Mouse (Mus musculus) liver, postnatal 0 days (tissue): ENCODE results near the gene Klhl22. TPM values are rescaled to one million over a fixed set of nuclear protein-coding genes. Genes with fewer than 3 reads are reported as not detected.
A peak's percentile ranks its signal among the peaks of the same experiment; 100 is the strongest.

Source experiments
- ATAC-seq: fragments of 200-750 bp; cut with Nextera tagmentation; 2 replicates; pipeline ENCODE4 v1.8.0; 2017; ENCODE audit warnings: mild to moderate bottlenecking, moderate library complexity
- DNase-seq: peaks from one replicate; pipeline ENCODE4 v3.0.0-alpha.2; 2016
- H3K27ac ChIP-seq: fragments of 300-500 bp; sonication (generic); 2 replicates; pipeline ENCODE4 v1.5.1; 2014; ENCODE audit warnings: antibody characterized with exemption, moderate library complexity, mild to moderate bottlenecking, low read depth
- H3K27me3 ChIP-seq: fragments of 300-500 bp; sonication (generic); 2 replicates; pipeline ENCODE4 v1.6.1; 2014; ENCODE audit warnings: low read length, control low read depth, mixed read lengths; ENCODE audit not compliant: insufficient read depth
- H3K36me3 ChIP-seq: fragments of 300-500 bp; sonication (generic); replicated peaks from 2 replicates; pipeline ENCODE4 v1.6.1; 2014; ENCODE audit warnings: mild to moderate bottlenecking, control low read depth, low read length, moderate library complexity, mixed read lengths; ENCODE audit not compliant: insufficient read depth
- H3K4me1 ChIP-seq: fragments of 300-500 bp; sonication (generic); 2 replicates; pipeline ENCODE4 v1.6.1; 2014; ENCODE audit warnings: antibody characterized with exemption, mild to moderate bottlenecking, control low read depth; ENCODE audit not compliant: insufficient read depth
- H3K4me2 ChIP-seq: fragments of 300-500 bp; sonication (generic); 2 replicates; pipeline ENCODE4 v1.6.1; 2014; ENCODE audit warnings: low read depth, mild to moderate bottlenecking, low read length, moderate library complexity, mixed read lengths
- H3K4me3 ChIP-seq: fragments of 300-500 bp; sonication (generic); 2 replicates; pipeline ENCODE4 v1.5.1; 2014; ENCODE audit warnings: low read depth, low read length
- H3K9ac ChIP-seq: fragments of 300-500 bp; sonication (generic); replicated peaks from 2 replicates; pipeline ENCODE4 v1.6.1; 2014; ENCODE audit warnings: mild to moderate bottlenecking, moderate library complexity
- H3K9me3 ChIP-seq: fragments of 300-500 bp; sonication (generic); 2 replicates; pipeline ENCODE4 v1.6.1; 2016; ENCODE audit warnings: mild to moderate bottlenecking, control low read depth, low read length, mixed read lengths
- CTCF ChIP-seq: sonication (generic); IDR thresholded peaks from 2 replicates; pipeline ENCODE4 v1.5.1; 2016; ENCODE audit warnings: antibody characterized with exemption, low read depth
- EP300 ChIP-seq: IDR thresholded peaks from 2 replicates; pipeline ENCODE4 v1.6.1; 2016; ENCODE audit warnings: antibody characterized with exemption, low read depth, mild to moderate bottlenecking
- WGBS: fragments of 180-500 bp; shearing (Covaris S2); extraction: QIAGEN DNeasy Blood & Tissue Kit; methylation state at CpG from one replicate; pipeline ENCODE4 v1.1.7; 2014; ENCODE audit not compliant: insufficient replicate concordance; 5-methylcytosine and 5-hydroxymethylcytosine counted together
- polyA plus RNA-seq: library from polyadenylated mRNA; unstranded; fragments of >200 nt; fragmentation: Nextera tagmentation; extraction: Ambion mirVana; gene quantifications from 2 replicates; pipeline ENCODE4 v1.2.1, GENCODE M21; 2015

Gene Klhl22
- polyA plus RNA-seq, 1 experiment from 2014 or later: 8.0 TPM

DNA sequence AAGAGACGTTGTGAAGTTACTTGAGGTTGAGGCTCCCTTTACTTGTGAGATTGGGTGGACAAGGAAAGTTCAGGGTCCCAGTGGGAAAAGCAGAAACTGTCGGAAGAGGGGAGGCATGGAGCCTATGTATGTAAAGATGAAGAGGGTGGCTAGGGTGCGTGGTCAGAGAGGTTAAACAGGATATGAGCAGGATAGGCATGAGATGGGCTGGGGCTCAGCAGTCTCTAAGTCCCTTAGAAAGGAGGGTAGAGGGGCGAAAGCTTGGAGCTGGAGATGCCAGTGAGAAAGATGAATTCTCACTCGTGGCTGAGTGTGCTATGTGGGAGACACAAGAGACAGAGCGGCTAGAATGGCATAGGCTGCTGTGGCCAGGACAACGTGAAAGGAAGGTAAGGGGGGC is 73.4 kb downstream of the Klhl22 start, which contains the start of gene B830017H08Rik:
Gene B830017H08Rik, plus strand, starts transcription at position 301 of the 400 bp plus-strand sequence.
- no peaks in the 10 kb centered on the region for H3K9me3 ChIP-seq
- ATAC-seq: no peak
- no peak for TF ChIP-seq CTCF
- no peak for TF ChIP-seq EP300
- H3K4me3 ChIP-seq: peak within 1 kb of the TSS; percentile 47
- no peak for DNase-seq
- H3K4me1 ChIP-seq: peaks cover 6% of the 10 kb centered on the region; the same call in 1 of the 2 replicates
- no peak within 1 kb of the TSS for H3K27ac ChIP-seq
- WGBS: 30% methylated on average over 7 of the region's 7 CpGs
- peaks cover 69% of the 10 kb centered on the region for H3K27me3 ChIP-seq
- H3K4me2 ChIP-seq: peak within 1 kb of the TSS; percentile 73
- no peaks in the 10 kb centered on the region for H3K36me3 ChIP-seq
- H3K9ac ChIP-seq: no peak within 1 kb of the TSS

DNA sequence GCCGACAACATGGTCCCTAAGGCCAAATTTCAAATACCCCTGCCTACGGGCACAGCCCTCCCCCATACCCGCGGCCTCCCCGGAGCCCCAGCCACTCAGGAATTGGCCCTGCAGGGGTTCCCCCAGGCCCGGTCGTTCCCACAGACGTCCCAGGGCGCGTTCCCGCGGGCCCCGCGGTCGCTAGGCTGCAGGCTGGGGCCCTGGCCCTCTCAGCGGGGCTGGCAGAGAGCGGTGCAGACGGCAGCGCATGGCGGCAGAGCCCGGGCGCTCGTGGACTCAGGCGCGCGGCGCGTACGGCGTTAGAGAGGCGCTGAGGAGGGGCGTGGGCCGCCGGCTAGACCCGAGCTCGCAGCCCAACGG is 73.9 kb downstream of the Klhl22 start:
- no peak overlapping the region for H3K9ac ChIP-seq
- ATAC-seq (no peak), DNase-seq (no peak)
- 7% methylated on average over 21 of the region's 37 CpGs for WGBS
- H3K36me3 ChIP-seq: no peaks in the 10 kb centered on the region
- no peak for TF ChIP-seq CTCF
- TF ChIP-seq EP300: no peak
- H3K27ac ChIP-seq: no peak overlapping the region
- peak overlapping the region; percentile 47 for H3K4me3 ChIP-seq
- H3K9me3 ChIP-seq: no peaks in the 10 kb centered on the region
- H3K27me3 ChIP-seq: peaks cover 67% of the 10 kb centered on the region
- H3K4me2 ChIP-seq: peak overlapping the region; percentile 73
- H3K4me1 ChIP-seq: peaks cover 6% of the 10 kb centered on the region; the same call in 1 of the 2 replicates

DNA sequence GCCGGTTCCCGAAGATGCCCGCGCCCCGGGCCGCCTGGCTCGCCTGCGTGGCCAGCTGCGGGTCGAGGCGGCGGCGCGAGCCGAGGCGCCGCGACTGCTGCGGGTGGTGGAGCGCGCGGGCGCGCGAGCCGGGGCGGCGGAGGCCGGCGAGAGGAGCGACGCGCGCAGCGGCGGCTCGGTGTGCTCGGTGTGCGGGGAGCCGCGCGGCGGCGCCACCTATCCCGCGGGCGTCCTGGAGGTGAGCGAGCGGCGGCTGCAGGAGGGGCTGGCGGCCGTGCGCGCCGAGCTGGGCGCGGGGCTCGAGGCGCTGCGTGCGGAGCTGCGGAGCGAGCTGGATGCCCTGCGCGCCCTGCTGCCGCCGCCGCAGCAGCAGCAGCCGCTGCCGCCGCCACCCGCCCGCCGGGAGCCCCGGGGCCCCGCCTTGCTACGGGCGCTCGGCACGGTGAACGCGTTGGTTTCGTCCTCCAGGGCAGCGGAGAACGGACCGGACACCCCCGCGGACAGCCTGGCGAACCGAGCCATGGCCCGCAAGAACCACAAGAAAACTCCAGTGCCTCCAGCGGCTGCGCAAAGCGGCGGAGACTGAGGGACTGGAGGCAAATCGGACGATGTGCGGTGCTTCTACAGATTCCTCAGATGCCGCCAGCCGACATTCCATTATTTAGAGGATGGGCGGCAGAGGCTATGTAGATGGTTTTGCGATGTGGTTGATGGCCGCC is 74.4 kb downstream of the Klhl22 start:
- H3K9me3 ChIP-seq: no peaks in the 10 kb centered on the region
- no peak for ATAC-seq
- no peak overlapping the region for H3K9ac ChIP-seq
- peak overlapping the region; percentile 73 for H3K4me2 ChIP-seq
- peak overlapping the region; percentile 47 for H3K4me3 ChIP-seq
- H3K27me3 ChIP-seq: peaks cover 65% of the 10 kb centered on the region
- DNase-seq: no peak
- peaks cover 6% of the 10 kb centered on the region; the same call in 1 of the 2 replicates for H3K4me1 ChIP-seq
- no peaks in the 10 kb centered on the region for H3K36me3 ChIP-seq
- WGBS: 2% methylated on average over 81 of the region's 103 CpGs
- TF ChIP-seq EP300 (no peak), CTCF (no peak)
- H3K27ac ChIP-seq: no peak overlapping the region

DNA sequence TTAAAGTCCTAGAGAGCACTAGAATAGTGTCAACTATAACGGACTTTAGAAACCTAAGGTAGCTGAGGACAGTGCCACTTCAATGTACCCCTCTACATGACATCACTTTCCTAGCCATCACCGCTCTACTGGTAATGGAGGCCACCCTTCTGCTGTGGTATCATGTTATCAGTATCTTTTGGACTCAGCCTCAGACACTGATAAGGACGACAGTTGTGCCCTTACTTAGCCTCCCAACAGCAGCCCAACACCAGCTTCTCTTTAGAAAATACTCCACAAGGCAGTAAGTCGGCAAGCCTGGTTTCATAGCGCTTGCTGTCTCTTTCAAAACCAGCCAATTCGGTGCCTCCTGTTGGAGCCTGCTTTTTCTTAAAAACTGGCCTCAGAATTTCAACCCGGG is 75.1 kb downstream of the Klhl22 start:
- Histone ChIP-seq H3K27me3 (peaks cover 65% of the 10 kb centered on the region), H3K4me3 (no peak overlapping the region), H3K4me1 (peaks cover 6% of the 10 kb centered on the region; the same call in 1 of the 2 replicates), H3K27ac (no peak overlapping the region), H3K9me3 (no peaks in the 10 kb centered on the region), H3K9ac (no peak overlapping the region), H3K4me2 (no peak overlapping the region), H3K36me3 (no peaks in the 10 kb centered on the region)
- TF ChIP-seq CTCF (no peak), EP300 (no peak)
- DNase-seq: no peak
- no peak for ATAC-seq
- WGBS: 47% methylated on average over 7 of the region's 7 CpGs

DNA sequence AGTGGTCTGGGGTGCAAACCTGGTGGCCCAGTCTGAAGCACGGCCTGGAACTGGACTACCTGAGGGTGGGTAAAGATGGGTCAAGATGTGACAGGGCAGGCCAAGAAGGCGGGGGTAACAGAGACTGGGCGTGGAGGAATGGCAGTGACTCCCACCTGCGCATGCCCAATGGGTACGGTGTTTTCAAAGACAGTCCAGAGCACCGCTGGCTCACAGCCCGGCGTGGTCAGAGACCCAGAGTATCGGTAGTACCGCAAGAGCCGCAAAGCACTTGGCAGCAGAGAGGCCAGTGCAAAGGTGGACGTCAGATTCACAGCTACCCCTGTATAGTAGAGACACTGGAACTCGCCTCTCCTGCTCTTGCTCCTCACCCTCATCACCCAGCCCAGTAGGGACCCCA is 76.1 kb downstream of the Klhl22 start:
- Histone ChIP-seq H3K9ac (no peak overlapping the region), H3K4me1 (peaks cover 6% of the 10 kb centered on the region; the same call in 1 of the 2 replicates), H3K27me3 (peaks cover 59% of the 10 kb centered on the region), H3K4me3 (no peak overlapping the region), H3K4me2 (no peak overlapping the region), H3K9me3 (no peaks in the 10 kb centered on the region), H3K36me3 (0 out of 2 replicates have a peak, but pooled peaks cover under 1% of the 10 kb centered on the region), H3K27ac (no peak overlapping the region)
- TF ChIP-seq EP300 (no peak), CTCF (no peak)
- WGBS: 51% methylated on average over 13 of the region's 13 CpGs
- no peak for DNase-seq
- ATAC-seq: no peak

DNA sequence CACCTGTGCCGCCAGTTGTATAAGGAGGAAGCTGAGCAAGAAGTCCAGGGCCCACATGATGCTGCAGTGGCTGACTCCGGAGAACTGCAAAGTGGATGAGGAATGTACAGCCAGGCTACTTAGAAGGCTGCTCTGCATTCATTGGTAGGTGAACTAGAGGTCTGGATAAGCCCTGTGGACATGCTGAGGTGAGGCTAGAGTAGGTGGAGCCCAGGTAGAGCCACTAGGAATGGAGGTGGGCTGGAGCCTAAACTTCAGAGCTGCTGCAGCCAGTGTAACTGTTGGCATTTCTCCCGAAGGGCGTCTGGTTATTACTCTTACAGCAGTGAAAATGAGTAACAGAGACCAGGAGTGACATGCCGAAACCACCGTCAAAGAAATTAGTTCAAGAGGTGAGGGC is 78.6 kb downstream of the Klhl22 start, which contains the start of gene Car15:
Gene Car15, minus strand, starts transcription at position 314 of the 400 bp plus-strand sequence.
- WGBS: 74% methylated on average over 6 of the region's 6 CpGs
- no peak within 1 kb of the TSS for H3K4me2 ChIP-seq
- H3K4me1 ChIP-seq: peaks cover 6% of the 10 kb centered on the region; the same call in 1 of the 2 replicates
- H3K27ac ChIP-seq: no peak within 1 kb of the TSS
- no peak for ATAC-seq
- DNase-seq: no peak
- no peak within 1 kb of the TSS for H3K9ac ChIP-seq
- no peak for TF ChIP-seq EP300
- no peak for TF ChIP-seq CTCF
- H3K4me3 ChIP-seq: no peak within 1 kb of the TSS
- no peaks in the 10 kb centered on the region for H3K9me3 ChIP-seq
- H3K36me3 ChIP-seq: peaks cover 26% of the 10 kb centered on the region
- peaks cover 34% of the 10 kb centered on the region for H3K27me3 ChIP-seq
